Mouse (Mus musculus) myocyte (in vitro differentiated cells): Measurements from ENCODE around the gene Tas2r106.

Experiments used
- E2F4 ChIP-seq: IDR thresholded peaks from one replicate; pipeline ENCODE4 v1.6.1; 2011; ENCODE audit warnings: mild to moderate bottlenecking, control low read depth, moderate library complexity; ENCODE audit not compliant: insufficient read depth
- POLR2A ChIP-seq: IDR thresholded peaks from one replicate; pipeline ENCODE4 v1.6.1; 2011; ENCODE audit warnings: low read depth, mild to moderate bottlenecking, control low read depth, moderate library complexity; ENCODE audit not compliant: insufficient read length

DNA sequence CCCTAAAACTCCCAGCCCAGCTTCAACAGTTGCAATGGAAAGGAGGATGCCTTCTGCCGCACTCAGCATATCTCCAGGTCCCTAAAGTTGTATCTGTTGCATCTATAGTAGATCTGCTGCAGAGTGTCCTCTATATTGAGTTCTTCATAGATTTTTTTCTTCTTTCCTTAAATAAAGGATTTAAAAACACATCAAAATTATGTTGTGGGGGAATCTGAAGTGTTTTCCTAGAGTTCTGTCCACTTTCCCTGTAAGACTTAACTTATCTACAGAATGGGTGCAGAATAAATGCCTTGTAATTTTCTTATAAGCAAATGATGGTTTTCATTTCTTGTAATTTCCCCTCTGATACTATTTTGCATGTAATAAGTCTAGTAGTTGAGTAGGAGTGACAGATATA is 8.7 kb upstream of the Tas2r106 start, which contains the start of gene Tas2r105:
- no peak for TF ChIP-seq POLR2A
- TF ChIP-seq E2F4: no peak
